Mouse (Mus musculus) c-Kit-positive CD71-positive TER-119-positive erythroid progenitor cells, embryonic 14.5 days (primary cell): ENCODE results near the gene Cyld.
"Not testable (repeated sequence)": the region's sequence is repeated elsewhere in the genome, so short reads cannot be mapped to it uniquely, and the experiment has no call there.

ENCODE experiments used
- DNase-seq: peaks from one replicate; pipeline ENCODE4 v3.0.0-alpha.2; 2013; ENCODE audit warnings: low spot score

Cyld gene

DNA sequence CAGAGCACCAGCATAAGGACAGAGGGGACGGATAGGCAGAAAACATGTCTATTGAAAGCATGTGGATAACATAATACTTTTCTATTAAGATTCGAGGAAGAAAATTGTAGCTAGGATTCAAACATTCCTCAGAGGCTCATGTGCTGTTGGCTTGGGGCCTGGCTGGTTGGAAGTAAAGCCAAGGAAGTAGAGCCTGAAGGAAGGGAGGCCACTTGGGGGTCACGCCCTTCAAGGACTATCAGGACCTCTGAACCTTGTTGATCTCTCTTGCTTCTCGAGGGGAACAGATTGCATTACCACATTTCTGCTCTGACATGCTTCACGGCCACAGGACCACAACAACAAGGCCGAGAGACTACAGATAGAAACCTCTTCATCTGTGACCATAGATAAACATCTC, 7.7 kb upstream of the Cyld start:
- no peak for DNase-seq

DNA sequence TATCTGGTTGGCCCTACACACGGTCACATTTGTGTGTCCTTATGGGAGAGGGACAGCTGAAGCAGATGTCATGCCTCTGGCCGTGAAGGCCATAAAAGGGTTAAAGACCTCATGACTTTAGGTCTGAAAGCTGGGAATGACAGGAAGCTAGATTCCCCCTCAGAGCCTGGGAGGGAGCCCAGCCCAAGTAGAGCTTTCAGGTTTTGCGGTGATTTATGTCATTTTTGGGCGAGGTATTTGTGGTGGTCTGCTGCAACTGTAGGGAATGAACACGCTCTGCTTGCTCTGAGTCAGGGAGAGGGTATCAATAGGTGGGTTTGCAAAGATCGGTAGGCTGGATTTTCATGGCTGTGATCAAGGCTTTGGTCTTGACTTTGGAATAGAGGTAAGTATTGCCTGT, 6.9 kb upstream of the Cyld start:
- DNase-seq, result no peak

DNA sequence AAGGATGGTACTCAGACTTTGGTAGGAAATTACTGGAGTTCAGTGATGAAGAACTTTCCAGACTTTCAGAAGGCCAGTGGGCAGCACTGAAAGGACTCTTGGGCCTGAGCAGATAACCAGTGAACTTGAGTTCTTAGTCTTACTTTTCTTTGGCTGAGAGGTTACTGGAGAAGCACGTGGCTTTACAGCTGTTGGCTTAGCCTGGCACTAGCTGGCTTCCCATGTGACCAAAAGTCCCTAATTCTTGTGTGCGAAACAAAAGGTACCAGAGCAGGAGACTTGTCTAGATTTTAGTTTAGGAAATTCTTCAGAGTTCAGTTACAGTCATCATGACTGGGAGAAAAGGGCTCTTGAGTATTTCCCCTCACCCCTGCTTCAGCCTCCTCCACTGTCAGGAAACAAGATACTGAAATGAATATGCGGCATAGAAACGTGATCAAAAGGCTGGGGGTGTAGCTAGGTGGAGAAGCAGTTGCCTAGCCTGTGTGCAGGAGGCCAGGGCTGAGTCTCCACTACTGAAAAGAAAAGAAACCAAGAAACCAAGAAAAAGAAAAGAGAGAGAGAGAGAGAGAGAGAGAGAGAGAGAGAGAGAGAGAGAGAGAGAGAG, 5.4 kb upstream of the Cyld start:
- DNase-seq, result no peak

DNA sequence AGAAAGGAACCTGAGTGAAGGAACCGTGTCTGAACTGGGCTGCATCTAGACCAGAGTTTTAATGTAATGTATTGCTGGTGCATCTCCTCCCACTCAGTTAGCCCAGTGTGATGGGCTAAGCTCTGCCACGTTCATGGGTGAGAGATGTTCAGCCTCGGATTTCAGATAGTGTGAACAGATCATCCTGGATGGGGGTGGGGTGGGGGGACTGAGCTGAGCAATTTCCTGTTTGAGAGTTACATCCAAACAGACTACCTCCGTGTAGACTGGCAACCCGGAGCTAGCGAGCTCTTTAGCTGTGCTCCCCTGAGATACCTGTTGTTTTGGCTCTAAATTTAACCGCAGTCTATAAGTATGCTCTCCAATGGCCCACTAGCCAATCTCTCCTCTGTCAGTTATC, 4.9 kb upstream of the Cyld start:
- no peak for DNase-seq

DNA sequence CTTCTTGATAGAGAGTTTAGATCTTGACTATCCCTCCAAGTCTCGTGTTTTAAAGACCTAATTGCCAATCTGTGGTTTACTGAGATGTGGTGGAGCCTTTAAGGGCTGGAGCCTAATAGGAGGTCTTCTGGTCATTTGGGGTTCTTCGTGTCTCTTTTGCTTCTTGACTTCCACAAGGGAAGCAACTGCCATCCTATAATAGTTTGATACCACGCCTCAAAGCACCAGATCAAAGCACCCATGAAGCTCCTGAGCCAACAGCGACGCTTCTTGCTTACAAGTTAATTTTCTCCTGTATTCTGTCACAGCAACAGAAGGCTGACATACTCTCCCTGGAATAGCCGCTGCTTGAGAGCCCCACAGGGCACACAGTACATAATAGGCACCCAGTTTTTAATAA, 4.0 kb upstream of the Cyld start:
- no peak for DNase-seq

DNA sequence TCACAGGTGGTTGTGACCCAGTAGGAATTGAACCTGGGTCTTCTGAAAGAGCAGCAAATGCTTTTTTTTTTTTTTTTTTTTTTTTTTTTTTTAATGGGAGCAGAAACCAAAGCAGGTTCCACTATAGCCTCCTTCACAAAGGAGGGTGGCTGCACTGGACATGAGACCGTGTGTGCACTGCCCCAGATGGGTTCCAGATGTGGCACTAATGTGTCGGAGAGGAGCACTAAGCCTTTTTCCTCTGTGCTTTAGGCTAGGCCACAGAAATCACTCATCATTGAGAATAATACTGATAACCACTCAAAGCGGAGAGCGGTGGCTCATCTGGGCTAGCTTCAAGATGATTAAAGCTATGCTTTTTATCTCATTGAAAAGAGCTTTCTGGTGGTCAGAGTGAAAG, 3.5 kb upstream of the Cyld start:
- DNase-seq, result no peak

DNA sequence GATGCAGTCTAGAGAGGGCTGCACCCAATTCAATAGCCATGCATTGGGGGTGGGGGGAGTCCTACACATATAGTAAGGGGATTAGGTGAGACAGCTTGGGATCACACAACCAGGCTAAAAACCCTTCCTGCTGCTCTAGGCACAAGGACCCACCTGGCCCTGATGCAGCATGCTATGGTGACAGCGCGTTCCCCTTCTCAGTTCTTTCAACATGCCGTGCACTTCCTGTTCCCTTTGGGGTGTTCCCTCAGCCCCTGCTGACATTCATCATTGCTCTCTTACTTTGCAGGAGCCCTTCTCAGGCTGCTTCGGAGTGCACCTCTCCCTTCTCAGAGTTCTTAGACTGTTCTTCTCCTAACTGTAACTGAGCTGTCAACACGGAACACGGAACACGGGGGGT, 2.5 kb upstream of the Cyld start:
- no peak for DNase-seq

DNA sequence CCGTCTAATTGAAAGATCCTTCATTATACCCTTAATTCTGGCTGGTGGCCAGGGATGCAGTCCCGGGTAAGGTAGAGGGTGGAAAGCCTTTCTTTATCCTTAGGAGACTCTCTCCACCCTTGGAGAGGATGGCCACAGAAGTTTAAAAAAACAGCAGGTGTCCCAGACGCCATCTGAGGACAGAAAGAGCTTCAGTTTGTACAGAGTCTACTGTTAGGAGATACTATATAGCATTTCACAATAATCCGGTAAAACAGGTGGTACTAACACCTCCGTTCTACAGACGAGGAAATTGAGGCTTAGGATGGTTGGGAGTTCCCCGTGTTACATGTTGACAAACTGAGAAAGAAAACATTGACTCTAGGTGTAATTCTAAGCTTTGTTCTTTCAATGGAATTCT, 600 bp upstream of the Cyld start:
- DNase-seq, result no peak

DNA sequence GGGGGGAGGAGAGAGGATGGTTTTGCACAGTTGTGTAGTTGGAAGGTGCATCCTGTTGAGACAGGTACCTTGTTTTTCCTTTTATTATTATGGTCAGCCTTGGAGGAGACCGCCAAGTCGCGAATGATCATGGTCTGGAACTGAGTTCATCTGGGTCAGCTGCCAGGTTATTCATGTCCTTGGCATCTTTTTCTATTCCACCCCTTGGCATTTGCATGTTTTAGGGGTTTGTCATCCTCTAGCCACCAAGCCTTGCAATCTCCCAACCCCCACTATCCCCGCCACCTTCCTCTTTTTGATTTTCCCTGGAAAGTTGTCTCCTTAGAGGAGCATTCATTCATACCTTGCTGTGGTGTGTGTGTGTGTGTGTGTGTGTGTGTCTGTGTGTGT, 809 bp downstream of the Cyld start:
- no peak for DNase-seq

DNA sequence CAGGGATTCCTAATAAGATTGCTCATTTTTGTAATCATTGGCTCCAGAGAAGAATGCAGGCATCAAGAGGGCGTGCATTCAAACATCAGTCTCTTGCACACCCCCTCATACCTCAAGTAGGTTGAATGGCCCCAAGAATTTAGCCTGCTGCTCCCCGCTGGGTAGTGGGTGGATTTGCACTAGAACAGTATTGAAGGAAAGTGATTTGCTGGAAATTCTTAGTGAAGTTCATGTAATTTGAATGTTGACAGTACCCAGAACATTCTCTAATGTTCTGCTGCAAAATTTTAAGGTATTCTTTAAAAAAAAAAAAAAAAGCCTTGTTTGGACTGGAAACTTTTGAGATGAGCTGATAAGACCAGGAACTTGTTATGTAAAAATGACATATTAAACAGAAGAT, 1.2 kb downstream of the Cyld start:
- DNase-seq, result no peak

DNA sequence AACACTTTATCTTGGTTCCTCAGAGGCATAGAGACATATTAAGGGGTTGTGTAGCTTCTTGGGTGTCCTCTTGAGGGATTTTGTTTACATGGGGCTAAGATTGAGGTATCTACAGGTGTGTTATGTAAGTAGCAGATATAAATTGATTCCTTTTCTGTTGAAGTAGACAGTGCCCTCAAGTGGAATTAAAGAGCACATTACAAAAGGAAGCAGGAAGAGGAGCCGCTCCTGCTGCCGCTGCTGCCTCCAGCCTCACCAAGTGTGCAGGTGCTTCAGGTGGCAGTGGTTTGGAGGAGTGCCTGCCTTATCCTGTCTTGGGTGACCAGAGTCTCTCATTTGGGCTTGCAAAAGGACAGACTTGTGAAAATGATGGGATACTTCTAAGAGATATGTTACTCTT, 4.8 kb downstream of the Cyld start:
- no peak for DNase-seq

DNA sequence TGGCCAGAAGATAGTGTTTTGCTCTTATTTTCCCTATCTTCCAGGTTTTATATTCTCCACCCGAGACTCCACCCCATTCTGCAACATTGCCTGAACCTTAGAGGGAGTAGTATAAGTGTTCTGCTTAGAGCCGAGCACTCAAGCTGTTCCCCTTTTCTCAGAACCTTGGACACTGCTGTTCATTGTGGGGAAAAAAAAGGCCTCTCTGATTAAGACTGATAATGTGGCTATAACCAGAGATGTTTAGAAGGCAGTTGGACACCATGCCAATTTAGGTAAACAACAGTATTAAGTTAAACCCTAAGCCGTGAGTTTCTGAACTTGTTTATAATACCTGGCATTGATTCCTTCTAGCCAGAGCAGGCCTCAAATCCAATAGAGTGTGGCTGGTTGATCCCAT, 6.0 kb downstream of the Cyld start:
- DNase-seq, result no peak

DNA sequence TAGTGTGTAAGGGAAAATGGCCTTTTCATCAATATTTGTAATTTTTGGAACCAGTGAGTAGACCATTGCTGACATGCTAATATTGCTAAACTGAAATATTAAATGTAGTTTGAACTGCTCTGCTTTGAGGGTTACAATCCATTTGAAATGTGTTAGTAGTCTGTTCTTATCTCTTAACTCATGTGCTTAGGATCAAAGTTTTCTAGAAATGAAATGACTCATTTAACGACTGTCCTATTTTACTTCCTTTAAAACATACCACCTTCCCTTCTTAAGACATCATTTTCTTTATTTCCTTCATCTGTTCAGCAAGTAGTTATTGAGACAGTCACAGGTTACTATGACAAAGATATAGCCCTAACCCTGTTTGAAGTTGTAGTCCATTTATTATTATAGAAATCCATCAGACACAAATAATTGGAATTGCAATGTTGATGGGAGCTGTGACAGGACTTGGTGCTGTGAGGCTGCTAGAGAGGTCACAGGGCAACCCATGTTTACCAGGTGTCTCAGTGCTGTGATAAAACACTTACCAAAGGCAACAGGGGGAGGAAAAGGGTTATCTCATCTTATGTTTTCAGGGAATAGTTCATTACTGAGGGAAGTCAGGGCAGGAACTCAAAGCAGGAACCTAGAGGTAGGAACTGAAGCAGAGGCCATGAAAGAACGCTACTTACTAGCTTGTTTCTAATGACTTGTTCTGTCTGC, 26.6 kb downstream of the Cyld start:
- no peak for DNase-seq

DNA sequence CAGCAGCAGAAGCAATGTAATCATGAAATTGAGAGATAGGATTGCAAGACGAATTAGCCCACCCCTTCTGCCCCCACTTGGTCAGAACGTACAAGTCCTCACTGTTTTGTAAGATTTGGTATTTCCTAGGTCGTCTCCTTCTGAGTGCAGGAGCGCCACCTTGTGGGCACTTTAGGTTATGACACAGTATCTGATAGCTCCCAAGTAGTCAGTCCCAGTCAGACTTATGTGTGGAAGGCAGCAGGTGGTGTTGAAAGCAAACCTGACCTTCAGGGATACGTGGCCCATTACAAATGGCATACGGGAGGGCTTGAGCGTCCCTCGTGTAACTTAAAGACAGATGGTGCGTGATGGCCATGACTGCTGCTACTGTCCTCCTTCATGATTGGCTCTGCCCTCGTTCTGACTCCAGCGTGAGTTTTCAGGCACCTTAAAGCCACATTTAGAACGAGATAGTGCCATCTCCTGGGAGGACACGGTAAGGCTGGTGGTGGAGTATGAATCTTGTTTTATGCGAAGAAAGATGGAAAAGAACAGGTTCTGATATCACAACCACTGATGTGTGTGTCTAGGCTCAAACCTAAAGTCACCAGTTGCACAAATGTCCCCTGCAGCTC, 58.5 kb downstream of the Cyld start:
- DNase-seq, result peak; percentile 76

DNA sequence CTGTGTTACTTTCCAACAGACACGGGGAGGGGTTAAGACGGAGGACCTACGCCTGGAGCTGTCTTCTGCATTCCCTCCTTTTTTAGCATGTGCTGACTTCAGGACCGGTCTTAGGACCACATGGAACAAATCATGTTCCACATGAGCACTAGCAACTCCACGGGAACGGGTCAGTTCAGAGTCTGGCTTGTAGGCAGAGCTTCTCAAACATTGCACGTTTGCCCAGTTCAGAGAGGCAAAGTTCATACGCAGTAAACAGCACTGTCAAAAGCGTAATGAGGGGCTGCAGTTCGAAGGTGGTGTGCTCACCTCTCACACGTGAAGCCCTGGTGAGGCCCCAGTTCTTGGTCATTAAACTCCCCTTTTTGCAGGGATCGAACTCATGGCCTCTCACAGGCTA, 65.2 kb downstream of the Cyld start:
- DNase-seq, result no peak

DNA sequence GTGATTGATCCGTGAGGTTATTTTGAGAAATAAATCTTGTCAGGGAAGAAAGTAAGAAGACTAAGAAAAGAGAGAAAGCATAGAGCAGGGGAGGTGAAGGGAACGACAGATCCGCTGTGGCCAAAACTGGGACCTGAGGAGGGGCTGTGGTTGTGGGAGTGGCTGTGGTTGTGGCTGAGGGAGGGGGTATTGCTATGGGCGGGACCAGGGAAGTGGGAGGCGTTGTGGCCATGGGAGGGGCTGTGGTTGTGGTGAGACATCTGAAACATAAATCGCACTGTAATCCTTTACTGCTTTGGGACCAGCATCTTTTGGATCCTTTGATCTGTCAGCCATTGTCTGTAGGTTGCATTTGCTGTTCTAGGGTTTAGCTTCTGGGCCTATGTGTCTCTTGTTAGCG, 74.4 kb downstream of the Cyld start:
- DNase-seq, result no peak

DNA sequence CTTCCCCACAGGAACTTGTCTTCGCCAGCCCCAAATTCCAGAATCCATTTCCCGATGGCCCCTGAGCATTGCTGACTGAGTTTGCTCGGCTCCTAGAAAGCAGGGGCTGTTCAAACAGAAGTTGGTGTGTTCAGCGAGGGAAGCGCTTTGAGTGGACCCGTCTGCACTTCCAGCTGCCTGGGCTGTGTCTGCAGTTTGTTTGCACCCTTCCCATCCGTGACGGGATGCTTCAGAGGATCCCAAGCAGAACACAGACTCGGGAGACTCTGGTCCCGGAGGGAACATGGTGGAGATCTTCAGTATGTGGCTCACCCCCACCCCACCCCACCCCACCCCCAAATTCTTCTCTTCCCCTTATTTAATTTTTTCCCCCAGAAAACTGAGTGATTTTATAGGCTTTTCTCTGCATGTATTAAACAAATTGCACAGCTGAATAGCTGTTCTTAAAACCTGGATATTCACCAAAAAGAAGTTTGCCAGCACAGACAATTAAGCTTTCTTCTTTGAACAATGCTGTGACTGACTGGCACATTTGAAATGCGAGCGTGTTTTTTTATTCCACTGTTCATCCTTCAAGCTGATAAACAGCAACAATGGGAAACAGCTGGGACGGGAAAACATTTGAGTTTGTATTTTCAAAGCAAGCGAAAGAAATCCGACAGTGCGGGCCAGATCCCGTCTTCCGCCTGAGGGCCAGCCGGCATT, 77.9 kb downstream of the Cyld start:
- no peak for DNase-seq

DNA sequence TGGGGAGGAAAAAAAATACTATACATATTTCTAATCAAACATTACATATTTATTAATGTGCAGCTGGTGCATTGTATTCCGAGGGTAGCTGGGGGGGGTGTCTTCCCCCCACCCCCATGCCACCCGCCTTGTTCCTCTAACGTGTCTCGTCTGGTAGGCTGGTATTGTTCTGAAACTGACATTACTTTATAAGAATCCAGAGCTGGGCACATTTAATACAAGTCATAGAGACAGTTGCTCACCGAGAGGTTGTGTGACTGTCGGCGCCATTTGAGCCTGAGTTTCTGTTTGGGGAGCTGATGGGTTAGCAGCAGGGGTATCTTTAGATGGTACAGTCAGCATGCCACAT, 78.4 kb downstream of the Cyld start:
- DNase-seq, result no peak

DNA sequence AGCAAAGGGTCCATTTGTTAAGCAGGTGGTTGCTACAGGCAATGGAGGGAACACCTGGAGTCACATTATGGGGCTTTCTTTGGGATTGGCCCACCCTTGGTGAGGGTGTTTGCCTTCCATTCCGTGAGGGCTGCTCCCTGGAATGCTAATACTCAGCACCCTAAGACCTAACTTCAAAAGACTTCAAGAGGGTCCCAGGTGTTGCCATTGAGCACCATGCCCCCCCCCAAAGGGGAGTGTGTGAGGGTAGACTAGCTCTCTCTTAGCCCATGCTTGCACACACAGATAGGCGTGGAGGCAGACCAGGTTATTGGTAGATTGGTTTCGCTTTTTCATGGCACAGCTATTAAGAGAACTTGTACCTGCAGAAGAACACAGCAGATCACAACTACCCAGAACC, 83.3 kb downstream of the Cyld start:
- DNase-seq, result no peak

DNA sequence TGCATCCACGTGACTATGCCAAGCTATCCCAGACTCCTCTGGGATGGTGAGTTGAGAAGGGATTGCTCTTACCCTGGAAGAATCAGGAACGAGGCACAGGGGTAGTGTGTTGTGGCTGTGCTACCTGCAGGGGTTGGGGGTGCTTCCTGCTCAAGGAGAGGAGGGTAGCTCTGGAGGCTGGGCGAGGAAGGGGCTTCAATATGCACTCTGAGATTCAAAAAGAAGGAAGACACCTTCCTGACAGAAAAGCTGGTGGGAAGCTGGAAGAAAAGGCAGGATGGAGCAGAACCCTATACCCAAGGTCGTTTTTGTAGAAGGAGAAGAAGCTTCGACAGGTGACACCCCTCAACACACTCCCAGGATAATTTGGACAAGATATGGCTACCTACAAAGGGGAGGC, 84.5 kb downstream of the Cyld start:
- DNase-seq, result no peak

DNA sequence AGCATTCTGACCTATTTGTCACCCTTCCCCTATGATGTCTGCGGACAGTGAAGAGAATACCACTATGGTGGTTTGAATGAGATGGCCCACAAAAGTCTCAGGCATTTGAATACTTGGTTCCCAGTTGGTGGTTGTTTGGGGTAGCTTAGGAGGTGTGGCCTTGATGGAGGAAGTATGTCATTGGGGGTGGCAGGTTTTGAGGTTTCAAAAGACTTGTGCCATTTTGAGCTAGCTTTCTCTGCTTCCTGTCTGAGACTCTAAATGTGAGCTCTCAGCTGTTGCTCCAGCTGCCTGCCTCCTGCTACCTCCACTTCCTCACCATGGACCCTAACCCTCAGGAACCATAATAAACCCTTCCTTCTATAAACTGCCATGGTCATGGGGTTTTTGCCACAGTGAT, 86.9 kb downstream of the Cyld start:
- no peak for DNase-seq

DNA sequence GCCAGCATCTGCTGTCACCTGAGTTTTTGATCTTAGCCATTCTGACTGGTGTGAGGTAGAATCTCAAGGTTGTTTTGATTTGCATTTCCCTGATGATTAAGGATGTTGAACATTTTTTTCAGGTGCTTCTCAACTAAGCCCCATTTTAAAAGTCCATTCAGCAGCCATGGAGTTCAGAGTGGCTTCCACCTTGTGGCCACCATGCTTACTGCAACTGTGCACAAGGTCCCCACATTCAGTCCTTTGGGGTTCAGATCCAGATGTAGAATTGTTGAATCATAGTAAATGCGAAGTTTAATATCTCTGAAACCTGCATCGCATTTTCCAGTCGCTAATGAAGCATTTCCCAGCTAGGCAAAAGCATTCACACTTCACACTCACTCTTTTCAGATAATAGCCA, 91.5 kb downstream of the Cyld start:
- DNase-seq, result not testable (repeated sequence)

DNA sequence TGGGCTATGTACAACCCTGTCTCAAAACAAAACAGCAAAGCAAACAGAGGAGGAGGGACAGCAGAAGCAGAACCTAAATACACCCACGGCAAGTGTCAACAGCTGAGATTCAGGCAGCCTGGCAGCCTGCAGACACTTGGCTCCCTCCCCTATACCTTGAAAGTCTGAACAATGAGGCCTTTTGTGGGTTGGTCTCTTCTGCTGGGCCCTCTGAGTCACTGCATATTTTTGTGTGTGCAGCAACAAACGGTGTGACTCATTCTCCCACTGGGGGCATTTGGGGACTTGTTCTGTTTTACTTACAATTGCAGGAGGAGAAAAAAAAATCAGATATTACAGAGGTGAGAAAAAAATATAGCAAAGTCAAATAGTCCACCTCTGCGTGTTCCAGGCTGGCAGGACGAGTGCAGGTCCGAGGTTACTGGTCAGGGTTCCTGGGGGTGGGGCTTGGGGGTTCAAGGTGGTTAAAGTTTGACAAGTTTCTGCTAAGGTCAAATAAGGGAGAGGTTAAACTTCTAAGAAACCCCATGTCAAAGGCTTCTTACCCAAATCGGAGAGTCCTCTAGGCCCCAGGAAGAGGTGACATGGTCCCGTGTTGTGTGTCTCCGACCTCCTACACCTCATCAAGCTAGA, 96.0 kb downstream of the Cyld start:
- DNase-seq, result no peak
